Mouse (Mus musculus) retina, postnatal 1 day (tissue): ENCODE data around the gene Nckap5.
"Not testable (repeated sequence)": the region's sequence is repeated elsewhere in the genome, so short reads cannot be mapped to it uniquely, and the experiment has no call there.

Experiments used
- DNase-seq: peaks from one replicate; pipeline ENCODE4 v3.0.0-alpha.2; 2012

Nckap5 gene

DNA sequence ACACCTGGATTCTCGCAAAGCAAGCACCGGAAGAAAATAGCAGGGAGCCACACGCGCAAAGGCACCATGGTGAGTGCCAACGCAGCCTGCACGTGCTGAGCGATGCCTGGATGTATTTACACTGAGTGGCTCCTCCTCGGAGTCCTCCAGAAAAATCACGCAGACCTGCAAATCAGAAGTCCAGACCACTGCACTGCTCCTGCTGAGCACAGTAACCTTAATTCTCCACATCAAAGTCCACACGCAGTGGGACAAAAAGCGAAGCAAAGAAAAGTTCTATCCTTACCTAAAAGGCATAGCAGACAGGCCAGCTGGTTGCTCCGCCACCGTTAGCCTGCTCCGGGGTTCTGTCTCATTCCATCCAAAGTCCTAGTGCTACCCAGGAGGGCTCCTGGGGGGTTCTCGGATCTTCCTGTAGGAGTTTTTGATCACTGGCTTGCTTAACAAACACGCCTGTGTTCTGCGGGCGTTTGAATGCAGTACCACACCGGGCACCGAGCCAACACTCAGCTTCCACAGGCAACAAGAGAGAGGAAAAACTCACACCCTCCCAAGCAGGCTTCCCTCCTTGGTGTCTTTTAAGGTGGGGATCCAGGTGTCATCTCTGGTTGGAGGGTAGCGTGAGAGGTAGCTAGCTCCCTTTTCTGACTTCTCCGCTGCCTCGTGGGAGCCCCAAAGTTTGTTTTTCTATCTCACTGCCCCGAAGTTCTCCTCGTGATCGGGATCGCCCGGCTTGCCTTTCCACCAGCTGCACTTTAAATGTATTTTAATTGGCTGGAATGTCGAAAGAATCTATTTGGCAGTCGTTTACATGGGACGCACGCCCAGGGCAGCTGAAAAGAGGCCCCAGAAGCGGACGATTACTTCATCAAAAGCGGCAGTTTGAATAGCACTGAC, at the start of gene Nckap5:
TSS of gene Nckap5 (minus strand) at position 769 of the 897 bp plus-strand sequence.
- DNase-seq = peak; percentile 93

DNA sequence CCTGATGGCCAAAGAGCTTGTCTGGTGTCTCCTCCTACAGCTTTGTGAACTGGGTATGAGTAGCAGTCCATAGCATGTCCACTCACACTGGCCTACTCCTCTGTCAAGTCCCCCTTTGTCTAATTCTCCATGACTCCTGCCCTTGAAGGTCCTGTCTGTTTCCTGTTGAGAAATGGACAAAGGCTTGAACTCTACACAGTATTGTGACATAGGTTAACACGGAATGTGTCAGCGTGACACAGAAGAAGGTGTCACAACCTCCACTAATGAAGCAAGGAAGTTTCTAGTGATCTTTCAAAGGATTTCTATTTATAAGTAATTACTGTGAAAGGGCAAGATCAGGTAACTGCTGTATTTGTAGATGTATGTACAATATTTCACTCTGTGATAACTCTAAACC, 46.9 kb upstream of the Nckap5 start:
- no peak for DNase-seq

DNA sequence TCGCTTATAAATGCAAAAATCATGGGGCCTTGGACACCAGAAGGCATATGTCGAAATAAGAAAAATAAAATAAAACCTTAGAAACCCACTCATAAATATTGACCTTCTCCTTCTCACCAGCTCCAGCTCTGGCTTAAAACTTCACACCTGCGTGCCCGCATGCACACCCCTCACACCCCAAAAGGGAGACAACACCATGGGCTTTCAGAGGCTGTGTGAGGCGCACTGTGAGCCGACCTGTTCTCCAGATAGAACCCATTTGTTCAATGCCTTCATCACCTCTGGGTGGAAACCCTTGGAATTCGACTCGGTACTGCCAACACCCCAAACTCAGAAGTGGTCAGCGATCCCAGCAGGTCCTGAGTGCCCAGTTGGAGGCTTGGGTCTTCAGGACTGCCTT, 37.8 kb upstream of the Nckap5 start:
- DNase-seq = no peak

DNA sequence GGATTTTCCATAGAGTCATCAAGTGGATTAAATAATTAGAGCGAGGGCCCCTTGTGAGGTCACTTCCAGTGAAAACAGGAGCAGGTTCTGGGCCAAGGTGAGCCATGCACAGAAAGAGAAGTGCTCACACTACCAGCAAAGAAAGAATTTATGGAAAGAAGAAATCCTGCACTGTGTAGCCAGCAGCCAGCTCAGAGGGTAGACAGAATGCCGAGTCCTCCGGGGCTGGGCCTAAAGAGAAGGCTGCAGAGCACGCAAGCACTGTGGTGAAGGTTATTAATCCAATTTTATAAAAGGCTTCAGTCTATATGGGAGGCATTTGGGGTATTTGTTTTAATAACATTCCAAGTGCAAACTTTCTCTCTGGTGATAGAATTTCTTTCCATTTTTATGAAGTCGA, 37.3 kb upstream of the Nckap5 start:
- DNase-seq = no peak

DNA sequence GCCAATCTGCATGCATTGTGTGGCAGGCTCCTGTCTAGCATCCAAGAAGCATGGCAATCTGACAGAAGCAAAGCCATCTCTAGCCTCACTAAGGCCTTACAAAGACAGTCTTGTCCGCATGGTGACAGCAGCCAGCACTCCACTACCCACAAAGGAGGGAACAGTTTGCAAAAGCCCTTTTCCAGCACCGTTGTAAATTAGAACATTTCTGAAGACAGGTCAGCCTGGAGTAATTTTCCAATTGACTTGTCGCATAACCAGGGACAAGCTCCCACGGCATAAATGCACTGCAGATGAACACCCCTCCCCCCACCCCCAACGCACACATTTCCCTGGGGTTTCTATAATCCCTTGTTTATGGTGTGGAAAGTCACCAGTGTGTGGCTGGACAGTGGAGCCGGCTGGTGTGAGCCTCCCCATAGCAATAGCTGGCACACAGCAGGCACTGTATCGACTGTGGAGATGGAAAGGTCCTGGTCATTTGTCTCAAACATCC, 35.0 kb upstream of the Nckap5 start:
- DNase-seq = peak; percentile 80

DNA sequence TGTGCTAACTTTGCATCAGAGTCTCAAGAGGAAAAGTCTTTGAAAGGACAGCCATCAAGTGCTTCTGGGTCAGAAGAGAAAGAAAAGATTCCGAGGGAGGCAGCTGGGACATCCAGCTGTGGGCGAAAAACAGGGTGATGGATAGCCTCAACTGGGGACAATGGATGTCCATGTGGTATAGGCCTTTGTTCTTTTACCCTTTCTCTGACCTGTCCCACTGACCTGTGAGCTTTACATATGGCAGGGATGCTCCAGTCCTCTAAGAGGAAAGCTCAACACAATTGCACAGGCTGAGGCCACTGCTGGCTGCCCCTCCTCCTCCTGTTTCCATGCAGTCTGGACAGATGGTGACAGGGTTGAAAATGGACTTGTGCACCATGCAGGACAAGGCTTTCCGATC, 31.2 kb upstream of the Nckap5 start:
- peak; percentile 24 for DNase-seq

DNA sequence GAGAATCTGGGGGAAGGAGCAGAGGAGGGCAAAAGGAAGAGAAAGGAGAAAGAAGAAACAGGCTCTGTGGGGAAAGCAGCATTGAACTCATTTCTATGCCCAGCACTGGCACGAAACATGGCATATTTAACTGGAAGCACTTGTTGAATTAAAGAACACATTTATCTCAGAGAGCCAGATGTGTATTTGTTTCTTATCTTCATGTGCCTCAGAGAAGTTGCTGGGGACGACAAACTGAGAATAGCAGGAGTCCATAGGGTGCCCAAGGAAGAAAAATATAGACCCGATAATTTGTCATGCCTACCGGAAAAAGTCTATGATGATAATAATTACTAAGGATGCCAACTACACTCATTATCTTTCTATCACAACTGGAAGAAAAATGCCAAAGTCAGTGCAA, 29.9 kb upstream of the Nckap5 start:
- DNase-seq = no peak

DNA sequence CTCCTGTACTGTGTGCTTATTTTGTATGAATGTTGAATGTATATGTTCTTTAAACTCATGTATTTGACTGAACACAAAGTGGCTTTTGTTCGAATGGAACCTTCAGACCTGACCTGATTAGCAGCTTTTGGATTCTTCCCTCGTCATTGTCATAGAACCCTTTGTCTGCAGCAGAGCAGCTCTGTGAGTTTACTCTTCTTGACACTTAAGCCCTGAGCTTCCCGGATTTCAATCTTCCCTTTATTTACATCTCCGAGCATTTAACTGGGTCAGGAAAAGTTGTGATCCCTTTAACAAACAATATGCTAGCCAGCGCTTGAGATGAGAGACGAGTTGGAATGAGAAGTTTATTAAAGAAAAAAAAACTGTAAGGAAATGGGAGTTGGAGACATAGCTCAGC, 18.9 kb upstream of the Nckap5 start:
- peak; percentile 63 for DNase-seq

DNA sequence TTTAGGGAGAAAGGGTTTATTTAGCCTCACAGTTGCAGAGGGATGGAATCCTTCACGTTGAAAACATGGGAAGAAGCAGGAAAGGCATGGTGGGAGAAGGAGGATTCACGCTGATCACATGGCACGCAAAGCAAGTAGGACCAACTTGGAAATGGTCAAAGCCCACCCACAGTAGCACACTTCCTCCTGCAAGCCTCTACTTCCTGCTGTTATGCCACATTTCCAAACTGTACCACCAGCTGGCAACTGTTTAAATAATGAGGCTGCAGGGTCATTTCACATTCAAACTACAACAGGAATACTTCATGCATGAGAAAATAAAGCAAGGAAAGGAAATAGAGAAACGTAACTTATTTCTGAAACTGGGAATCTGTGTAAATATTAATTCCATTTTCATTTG, 15.7 kb upstream of the Nckap5 start:
- no peak for DNase-seq

DNA sequence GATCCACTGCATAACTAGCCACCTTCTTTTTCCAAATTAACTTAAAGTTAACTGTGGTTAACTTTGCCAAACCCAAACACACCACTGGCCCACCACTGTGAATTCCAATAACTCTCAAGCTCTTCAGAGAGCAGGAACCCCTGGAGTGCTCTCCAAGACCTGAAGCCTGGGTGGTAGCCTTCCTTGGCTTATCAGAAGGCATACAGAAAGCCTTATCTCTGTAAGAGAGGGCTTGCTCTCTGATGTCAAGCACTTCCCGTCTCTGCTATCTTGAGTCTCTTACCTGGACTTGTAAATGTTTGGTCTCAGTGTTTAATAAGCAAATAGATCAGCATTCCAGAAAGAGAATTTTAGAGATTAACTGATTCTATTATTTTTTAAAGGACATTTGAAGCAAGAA, 2.3 kb upstream of the Nckap5 start:
- no peak for DNase-seq

DNA sequence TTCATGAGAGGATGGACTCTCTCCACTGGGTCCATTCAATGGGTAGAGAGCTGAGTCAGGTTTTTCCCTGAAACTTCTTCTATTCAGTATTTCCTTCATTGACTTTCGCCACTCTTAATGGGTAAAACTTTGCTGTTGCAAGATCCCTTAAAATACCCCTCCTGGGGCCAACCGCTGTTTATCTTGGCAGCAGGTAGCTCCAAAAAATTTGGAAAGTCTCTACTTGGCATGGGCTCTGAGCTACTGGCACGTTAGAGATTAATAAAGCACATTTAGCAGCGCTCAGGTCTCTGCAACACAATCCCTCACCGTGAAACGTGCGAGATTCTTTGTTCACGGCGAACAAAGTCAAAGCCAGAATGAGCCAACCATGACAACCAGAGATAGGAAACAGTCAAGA, 1.6 kb downstream of the Nckap5 start:
- DNase-seq = no peak

DNA sequence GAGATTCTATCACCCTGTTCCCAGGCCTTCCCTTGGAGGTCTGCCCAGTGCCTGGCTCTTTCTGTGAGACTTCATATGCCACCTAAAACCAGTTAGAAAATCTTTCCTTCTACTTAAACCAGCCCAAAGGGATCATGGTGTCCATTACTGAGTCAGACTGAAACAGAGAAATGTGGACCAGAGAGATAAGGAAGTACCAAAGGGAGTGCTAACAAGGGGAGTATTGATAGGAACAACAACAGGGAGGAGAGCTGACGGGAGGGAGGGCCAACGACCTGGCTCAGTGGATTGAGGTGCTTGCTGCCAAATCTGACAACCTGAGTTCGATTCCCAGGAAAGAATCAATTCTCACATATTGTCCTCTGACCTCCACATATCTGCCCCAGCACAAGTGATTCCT, 5.8 kb downstream of the Nckap5 start:
- no peak for DNase-seq

DNA sequence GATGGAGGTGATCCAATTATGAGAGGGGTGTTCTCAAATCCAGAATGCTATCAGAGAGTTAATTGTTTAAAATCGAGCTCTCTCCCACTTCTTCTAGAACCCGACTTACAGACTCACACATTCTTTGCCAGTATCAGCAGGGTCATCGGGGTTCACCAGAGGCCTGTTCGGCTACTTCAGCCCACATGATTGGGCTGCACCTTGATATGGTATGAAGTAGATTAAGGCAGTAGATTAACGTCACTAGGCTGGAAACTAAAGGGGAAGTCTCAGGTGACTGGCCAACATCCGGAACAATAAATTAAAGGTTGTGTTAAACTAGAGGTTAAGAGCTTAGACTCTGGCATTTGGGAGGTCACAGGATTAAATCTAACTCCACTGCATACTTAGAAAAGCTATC, 8.4 kb downstream of the Nckap5 start:
- DNase-seq = no peak

DNA sequence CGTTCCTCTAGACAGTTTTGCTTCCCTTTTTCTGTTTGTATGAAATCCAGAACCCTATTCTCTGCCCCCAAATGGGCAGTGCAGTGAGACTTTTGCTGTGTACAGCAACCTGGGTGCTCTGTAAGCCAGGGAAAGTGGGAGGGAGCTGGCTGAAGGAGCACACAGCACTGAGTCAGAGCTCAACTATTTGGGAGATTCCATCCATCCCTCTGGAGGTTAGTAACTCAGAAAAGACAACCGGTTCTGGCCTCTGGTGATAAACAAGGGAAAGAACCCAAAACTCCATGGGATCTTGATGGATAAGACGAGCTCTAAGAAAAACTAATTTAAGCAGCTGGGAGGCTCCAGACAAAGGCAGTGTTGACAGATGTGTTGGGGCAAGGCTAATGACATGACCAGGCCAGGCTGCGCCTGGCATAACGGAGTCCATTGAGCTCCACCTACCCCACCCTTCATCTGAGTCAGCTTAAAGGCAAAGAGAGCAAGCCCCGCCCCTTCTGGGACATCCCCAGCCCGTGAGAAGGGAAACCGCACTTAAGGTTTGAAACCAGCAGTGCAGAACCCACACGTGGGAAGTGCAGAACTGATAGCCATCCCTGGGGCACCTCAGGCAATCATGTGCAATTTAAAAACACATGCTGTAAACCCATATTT, 13.1 kb downstream of the Nckap5 start:
- DNase-seq = peak; percentile 36

DNA sequence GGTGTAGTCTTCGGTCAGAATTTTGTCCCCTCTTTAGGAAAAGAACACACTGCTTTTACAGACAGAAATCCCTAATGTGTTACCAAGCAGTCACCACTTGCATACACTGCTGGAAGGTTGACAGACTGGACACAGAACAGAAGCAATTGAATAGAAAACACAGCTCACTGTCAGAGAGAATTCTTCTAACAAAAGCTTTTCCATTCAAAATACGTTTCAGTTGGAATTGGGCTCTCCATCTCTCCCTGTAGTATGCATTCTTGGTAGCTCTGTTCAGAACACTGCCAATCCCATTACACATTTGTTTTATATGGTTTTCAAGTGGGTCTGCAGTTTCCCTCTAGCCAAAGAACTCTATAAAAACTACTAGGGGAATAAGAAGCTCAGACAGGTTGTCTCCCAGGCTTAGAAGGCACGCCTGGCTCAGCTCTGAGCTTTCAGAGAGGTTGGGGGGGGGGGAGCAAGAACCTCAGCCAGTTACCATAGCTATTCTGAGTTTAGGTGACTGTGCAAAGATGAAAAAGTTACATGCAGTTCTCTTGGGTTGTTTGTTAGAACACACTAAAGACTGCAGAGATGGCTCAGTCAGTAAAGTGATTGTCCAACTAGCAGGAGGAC, 23.5 kb downstream of the Nckap5 start:
- DNase-seq = no peak

DNA sequence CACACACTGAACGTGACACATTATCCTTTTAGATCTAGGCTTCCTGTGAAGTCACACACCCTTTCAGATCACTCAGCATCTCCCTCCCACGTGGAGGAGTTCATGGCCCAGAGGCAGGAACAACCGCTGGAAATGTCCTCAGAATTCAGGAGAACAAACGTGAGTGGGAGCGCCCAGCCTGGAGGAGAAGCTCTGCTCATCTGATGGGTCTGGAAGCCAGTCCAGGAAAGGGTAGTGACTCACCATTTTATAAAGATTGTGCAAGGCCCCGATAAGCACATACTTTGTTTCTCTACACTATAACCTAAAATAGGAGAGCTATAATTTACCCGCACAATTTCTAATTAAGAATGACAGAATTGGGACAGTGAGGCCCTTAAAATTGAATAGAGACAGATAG, 24.1 kb downstream of the Nckap5 start:
- peak; percentile 64 for DNase-seq

DNA sequence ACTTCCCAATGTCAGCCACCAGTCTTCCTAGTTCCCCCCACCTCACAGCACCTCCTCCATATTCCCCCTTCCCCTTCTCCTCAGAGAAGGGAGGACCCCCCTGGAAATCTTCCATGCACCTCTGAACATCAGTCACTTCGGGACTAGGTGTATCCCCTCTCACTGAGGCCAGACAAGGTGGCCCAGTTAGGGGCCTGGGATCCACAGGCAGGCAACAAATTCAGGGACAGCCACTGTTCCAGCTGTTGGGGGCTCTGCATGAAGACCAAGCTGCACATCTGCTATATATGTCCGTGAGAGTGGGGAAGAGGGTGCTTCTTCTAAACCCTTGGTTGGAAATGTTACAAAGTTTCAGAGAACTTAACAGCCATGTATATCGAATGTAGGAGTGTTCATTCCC, 28.2 kb downstream of the Nckap5 start:
- no peak for DNase-seq

DNA sequence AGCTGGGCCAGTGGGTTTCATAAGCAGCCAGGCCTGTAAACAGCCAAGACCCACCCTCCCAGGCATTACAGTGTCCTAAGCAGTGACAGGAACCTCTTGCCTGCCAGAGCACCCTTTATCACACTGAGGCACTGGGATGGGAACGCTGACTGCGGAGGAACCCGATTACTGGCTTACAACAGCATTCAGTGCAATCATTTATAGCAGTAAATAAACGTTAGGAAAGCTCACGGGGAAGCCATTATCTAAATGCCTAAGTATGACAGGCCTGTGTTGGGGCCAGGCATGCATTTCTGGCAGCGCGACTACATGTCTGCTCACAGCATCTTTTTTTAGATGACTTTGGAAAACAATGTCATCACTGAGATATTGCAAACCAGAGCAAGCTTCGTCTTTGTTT, 28.9 kb downstream of the Nckap5 start:
- peak; percentile 4 for DNase-seq

DNA sequence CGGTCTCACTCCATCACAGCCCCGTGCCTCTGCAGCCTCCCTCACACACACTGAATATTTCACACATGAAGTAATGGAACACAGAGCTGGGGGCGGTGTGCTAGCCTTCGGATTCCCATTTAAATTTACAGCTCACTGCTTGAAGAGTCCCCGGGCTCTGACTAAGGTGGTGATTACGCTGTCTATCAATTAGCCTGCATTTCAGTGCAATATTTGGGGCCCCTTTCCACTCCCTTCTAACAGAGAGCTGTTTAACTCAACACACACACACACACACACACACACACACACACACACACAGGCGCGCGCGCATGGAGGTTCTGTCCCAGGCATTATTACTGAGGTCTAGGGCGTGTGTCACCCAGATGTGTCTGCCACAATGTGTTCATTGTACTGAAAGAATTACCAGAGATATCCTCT, 31.2 kb downstream of the Nckap5 start:
- peak; percentile 66 for DNase-seq

DNA sequence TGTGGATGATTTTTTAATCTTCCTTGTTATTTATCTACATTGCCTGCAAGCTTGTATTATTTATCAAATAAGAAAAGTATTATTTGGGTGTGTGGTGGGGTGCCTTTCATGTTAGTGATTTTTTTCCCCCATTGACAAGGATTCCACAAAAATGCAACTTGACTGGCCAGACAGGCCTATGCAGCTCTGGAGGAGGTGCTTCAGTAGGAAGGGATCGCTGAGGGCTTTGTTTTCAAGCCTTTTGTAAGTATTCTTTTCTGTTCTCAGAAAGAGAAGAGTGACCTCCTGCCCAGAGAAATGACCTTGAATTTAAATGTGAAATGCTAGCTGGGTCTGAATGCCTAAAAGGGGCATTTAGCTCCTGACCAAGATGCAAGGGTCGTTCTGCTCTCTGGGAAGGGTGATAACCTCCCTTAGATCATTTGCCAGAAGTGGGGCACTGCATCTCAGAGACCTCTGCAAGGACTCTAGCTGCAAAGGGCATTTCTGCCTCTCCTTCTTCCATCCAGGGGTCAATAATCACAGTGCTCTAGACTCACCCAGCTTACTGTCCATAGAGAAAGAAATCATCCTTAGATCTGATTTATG, 50.2 kb downstream of the Nckap5 start:
- DNase-seq = not testable (repeated sequence)

DNA sequence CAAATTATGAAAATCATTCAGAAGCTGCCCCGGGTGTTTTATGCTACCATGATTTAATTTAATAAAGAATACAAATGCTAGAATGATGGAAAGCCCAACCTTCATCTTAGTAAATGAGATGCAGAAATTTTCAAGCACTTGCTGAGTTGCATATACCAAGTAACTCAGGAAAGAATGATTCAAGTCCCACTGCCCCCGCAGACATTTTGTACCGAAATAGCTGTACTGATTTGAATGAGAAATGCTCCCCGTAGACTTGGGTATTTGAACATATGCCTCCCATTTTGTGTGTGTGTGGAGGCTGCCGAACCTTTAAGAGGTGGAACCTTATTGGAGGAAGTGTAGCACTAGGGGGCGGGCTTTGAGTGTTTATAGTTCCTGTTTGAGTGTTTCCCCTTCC, 56.7 kb downstream of the Nckap5 start:
- DNase-seq = not testable (repeated sequence)

DNA sequence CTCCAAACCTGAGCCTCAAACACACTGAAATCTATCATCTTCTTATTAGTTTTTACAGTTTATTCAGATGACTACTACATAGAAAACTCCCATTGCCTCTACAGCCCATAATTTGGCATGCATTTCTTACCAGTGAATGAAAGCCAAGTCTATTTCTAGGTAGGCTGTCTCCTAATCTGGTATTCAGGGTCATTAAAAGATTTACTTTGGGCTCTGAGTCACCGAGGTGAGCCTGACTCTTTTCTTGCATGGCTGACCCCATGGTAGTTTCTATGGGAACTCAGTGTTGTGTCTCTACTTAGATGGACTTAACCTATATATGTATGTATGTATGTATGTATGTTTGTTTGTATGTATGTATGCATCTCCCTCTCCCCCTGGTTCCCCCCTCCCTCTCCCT, 63.6 kb downstream of the Nckap5 start:
- DNase-seq = no peak

DNA sequence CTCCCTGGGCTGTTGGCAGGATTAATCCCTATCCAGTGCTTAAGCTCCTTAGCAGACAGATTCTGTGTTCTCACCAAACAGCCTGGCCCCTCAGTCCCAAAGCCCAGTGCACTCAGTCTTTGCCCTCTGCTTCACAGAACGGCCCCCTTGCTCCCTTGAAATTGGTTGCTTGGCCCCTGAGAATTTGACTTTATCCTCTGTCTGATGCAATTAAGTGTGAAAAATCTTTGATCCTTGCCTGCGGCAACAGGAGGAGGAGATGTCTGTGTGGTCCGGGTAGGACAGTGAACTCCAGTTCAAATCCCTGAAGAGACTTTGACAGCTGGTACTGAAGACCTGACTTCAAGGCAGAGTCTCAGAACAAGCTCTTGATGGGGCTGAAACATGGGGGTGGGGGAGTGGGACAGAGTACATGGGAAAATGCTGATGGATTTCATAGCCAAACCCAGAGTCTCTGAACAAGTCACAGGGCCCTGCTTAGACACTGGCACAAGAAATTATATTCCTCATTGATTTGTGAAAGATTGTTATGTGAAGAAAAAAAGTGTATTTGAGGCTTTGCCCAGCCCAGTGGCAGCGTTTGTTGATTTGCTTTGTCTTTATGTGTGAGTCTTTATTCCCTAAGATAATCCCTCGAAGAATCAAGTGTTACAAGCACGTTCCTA, 65.0 kb downstream of the Nckap5 start:
- DNase-seq = peak; percentile 71
